Mouse (Mus musculus): ENCODE results near the gene Spata2l.
"Not testable (repeated sequence)": the region's sequence is repeated elsewhere in the genome, so short reads cannot be mapped to it uniquely, and the experiment has no call there.

DNA sequence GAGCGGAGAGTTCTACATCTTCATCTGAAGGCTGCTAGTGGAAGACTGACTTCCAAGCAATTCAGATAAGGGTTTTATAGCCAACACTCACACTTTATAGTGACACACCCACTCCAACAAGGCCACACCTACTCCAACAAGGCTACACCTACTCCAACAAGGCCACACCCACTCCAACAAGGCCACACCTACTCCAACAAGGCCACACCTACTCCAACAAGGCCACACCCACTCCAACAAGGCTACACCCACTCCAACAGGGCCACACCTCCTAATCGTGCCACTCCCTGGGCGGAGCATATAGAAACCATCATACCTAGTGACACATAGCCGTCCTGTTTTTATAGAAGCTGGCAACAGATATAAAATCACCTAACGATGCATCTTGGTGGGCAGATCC lies 39.0 kb downstream of the Spata2l start:
- not testable (repeated sequence) for TF ChIP-seq EP300 (IDR thresholded peaks at IDR 0.05; ENCODE audit: insufficient read depth, low read depth, low read length); CTCF (IDR thresholded peaks at IDR 0.05; ENCODE audit: low read depth, low read length); POLR2A (IDR thresholded peaks at IDR 0.05; ENCODE audit: insufficient read depth, low read length)

Measured in ES-Bruce4 (cell line).